Mouse (Mus musculus): ENCODE data around the gene Wwox. TPM values are rescaled to one million over a fixed set of nuclear protein-coding genes. Genes with fewer than 3 reads are reported as not detected.

The Wwox gene
- total and polyA plus RNA-seq, 3 experiments: 7.6 to 61.8 (median 12.2) TPM

GRCm38 (mm10) chr8:115311003-115311402 is 871.5 kb downstream of the Wwox start:
- Histone ChIP-seq H3K36me3 (ENCODE audit: control insufficient read depth in 1 of 2, insufficient read depth in 2 of 2, low read length in 2 of 2) (no peaks in the 10 kb centered on the region), H3K4me1 (ENCODE audit: control insufficient read depth in 1 of 2, insufficient read depth in 2 of 2, low read length in 2 of 2) (no peaks in the 10 kb centered on the region), H3K9ac (ENCODE audit: control insufficient read depth, low read depth, low read length, poor library complexity, severe bottlenecking) (no peak overlapping the region), H3K27ac (ENCODE audit: control insufficient read depth, low read depth, low read length) (no peak overlapping the region), H3K27me3 (ENCODE audit: control insufficient read depth in 1 of 2, insufficient read depth in 2 of 2, low read length in 2 of 2) (no peaks in the 10 kb centered on the region), H3K79me2 (ENCODE audit: control insufficient read depth, insufficient read depth, low read length, poor library complexity) (no peaks in the 10 kb centered on the region), H3K4me3 (ENCODE audit: control insufficient read depth in 1 of 2, insufficient read depth in 1 of 2, low read depth in 2 of 2, low read length in 2 of 2) (no peak overlapping the region), H3K9me3 (replicated peaks; ENCODE audit: insufficient read depth, low read length) (no peaks in the 10 kb centered on the region)
- TF ChIP-seq NRF1 (IDR thresholded peaks at IDR 0.05; ENCODE audit: insufficient read depth, low read depth, low read length, poor library complexity, severe bottlenecking): no peak
- TF ChIP-seq NELFE (IDR thresholded peaks at IDR 0.05; ENCODE audit: low read depth, low read length): no peak
- no peak for TF ChIP-seq ELF1 (IDR thresholded peaks at IDR 0.05; ENCODE audit: low read depth, low read length)
- no peak for TF ChIP-seq GABPA (IDR thresholded peaks at IDR 0.05; ENCODE audit: low read depth, low read length)
- no peak for TF ChIP-seq POLR2A (IDR thresholded peaks at IDR 0.05; ENCODE audit: control insufficient read depth in 1 of 2, insufficient read depth in 1 of 2, low read depth in 1 of 2, low read length in 2 of 2, poor library complexity in 1 of 2)
- no peak for TF ChIP-seq ZKSCAN1 (IDR thresholded peaks at IDR 0.05; ENCODE audit: low read depth, low read length)
- TF ChIP-seq JUND (IDR thresholded peaks at IDR 0.05; ENCODE audit: low read depth, low read length): no peak
- TF ChIP-seq MYB (IDR thresholded peaks at IDR 0.05; ENCODE audit: low read depth, low read length): no peak
- no peak for TF ChIP-seq TBP (IDR thresholded peaks at IDR 0.05; ENCODE audit: low read depth, low read length)
- no peak for TF ChIP-seq SIN3A (IDR thresholded peaks at IDR 0.05; ENCODE audit: low read length)
- no peak for TF ChIP-seq E2F4 (IDR thresholded peaks at IDR 0.05; ENCODE audit: borderline replicate concordance, low read depth, low read length)
- no peak for TF ChIP-seq POLR2AphosphoS5 (IDR thresholded peaks at IDR 0.05; ENCODE audit: borderline replicate concordance, low read depth, low read length)
- TF ChIP-seq RAD21 (IDR thresholded peaks at IDR 0.05; ENCODE audit: low read depth, low read length): no peak
- TF ChIP-seq GATA1 (IDR thresholded peaks at IDR 0.05; ENCODE audit: low read depth, low read length): no peak
- TF ChIP-seq MAX (IDR thresholded peaks at IDR 0.05; ENCODE audit: low read length): no peak
- no peak for TF ChIP-seq SMC3 (IDR thresholded peaks at IDR 0.05; ENCODE audit: low read depth, low read length)
- no peak for TF ChIP-seq MAZ (IDR thresholded peaks at IDR 0.05; ENCODE audit: low read depth, low read length)
- no peak for TF ChIP-seq TAL1 (IDR thresholded peaks at IDR 0.05; ENCODE audit: low read length)
- DNase-seq (ENCODE audit: low read depth, low spot score): no peak

GRCm38 (mm10) chr8:115312371-115312770 is 872.9 kb downstream of the Wwox start:
- DNase-seq (ENCODE audit: low read depth, low spot score): no peak
- no peaks in the 10 kb centered on the region for H3K4me1 ChIP-seq (ENCODE audit: control insufficient read depth in 1 of 2, insufficient read depth in 2 of 2, low read length in 2 of 2)
- no peak overlapping the region for H3K4me3 ChIP-seq (ENCODE audit: control insufficient read depth in 1 of 2, insufficient read depth in 1 of 2, low read depth in 2 of 2, low read length in 2 of 2)
- no peak overlapping the region for H3K27ac ChIP-seq (ENCODE audit: control insufficient read depth, low read depth, low read length)
- no peaks in the 10 kb centered on the region for H3K79me2 ChIP-seq (ENCODE audit: control insufficient read depth, insufficient read depth, low read length, poor library complexity)
- TF ChIP-seq ZNF384 (IDR thresholded peaks at IDR 0.05; ENCODE audit: low read depth, low read length): no peak
- no peak for TF ChIP-seq MXI1 (IDR thresholded peaks at IDR 0.05; ENCODE audit: low read depth, low read length)
- TF ChIP-seq GATA1 (IDR thresholded peaks at IDR 0.05; ENCODE audit: low read depth, low read length): no peak
- TF ChIP-seq E2F4 (IDR thresholded peaks at IDR 0.05; ENCODE audit: borderline replicate concordance, low read depth, low read length): no peak
- TF ChIP-seq USF1 (IDR thresholded peaks at IDR 0.05; ENCODE audit: low read depth, low read length): no peak
- no peak for TF ChIP-seq ZKSCAN1 (IDR thresholded peaks at IDR 0.05; ENCODE audit: low read depth, low read length)
- TF ChIP-seq TCF12 (IDR thresholded peaks at IDR 0.05; ENCODE audit: low read depth, low read length): no peak
- TF ChIP-seq CHD1 (IDR thresholded peaks at IDR 0.05; ENCODE audit: low read depth, low read length): no peak
- no peak for TF ChIP-seq POLR2A (IDR thresholded peaks at IDR 0.05; ENCODE audit: control insufficient read depth in 1 of 2, insufficient read depth in 1 of 2, low read depth in 1 of 2, low read length in 2 of 2, poor library complexity in 1 of 2)
- no peak for TF ChIP-seq TAL1 (IDR thresholded peaks at IDR 0.05; ENCODE audit: low read length)
- no peak for TF ChIP-seq SIN3A (IDR thresholded peaks at IDR 0.05; ENCODE audit: low read length)
- no peak for TF ChIP-seq USF2 (IDR thresholded peaks at IDR 0.05; ENCODE audit: borderline replicate concordance in 1 of 2, insufficient read depth in 1 of 2, low read depth in 1 of 2, low read length in 2 of 2)
- no peak for TF ChIP-seq MYC (IDR thresholded peaks at IDR 0.05; ENCODE audit: low read depth, low read length)
- TF ChIP-seq ZMIZ1 (IDR thresholded peaks at IDR 0.05; ENCODE audit: low read depth, low read length): no peak
- no peak for TF ChIP-seq NELFE (IDR thresholded peaks at IDR 0.05; ENCODE audit: low read depth, low read length)
- no peak for TF ChIP-seq ZC3H11A (IDR thresholded peaks at IDR 0.05; ENCODE audit: low read depth, low read length)
- no peak for TF ChIP-seq KAT2A (conservative IDR thresholded peaks at IDR 0.05; ENCODE audit: low read depth, low read length)
- no peak for TF ChIP-seq BHLHE40 (IDR thresholded peaks at IDR 0.05; ENCODE audit: borderline replicate concordance, low read depth, low read length)
- TF ChIP-seq MEF2A (IDR thresholded peaks at IDR 0.05; ENCODE audit: extremely low read depth, insufficient replicate concordance, low read depth, low read length, poor library complexity, severe bottlenecking): no peak
- no peaks in the 10 kb centered on the region for H3K9me3 ChIP-seq (replicated peaks; ENCODE audit: insufficient read depth, low read length)
- no peaks in the 10 kb centered on the region for H3K27me3 ChIP-seq (ENCODE audit: control insufficient read depth in 1 of 2, insufficient read depth in 2 of 2, low read length in 2 of 2)
- H3K36me3 ChIP-seq (ENCODE audit: control insufficient read depth in 1 of 2, insufficient read depth in 2 of 2, low read length in 2 of 2): no peaks in the 10 kb centered on the region
- no peak overlapping the region for H3K9ac ChIP-seq (ENCODE audit: control insufficient read depth, low read depth, low read length, poor library complexity, severe bottlenecking)
